Mouse (Mus musculus): Measurements from ENCODE around the gene Smyd1. TPM values are rescaled to one million over a fixed set of nuclear protein-coding genes. Genes with fewer than 3 reads are reported as not detected.

Smyd1 gene
- total and polyA plus RNA-seq, 3 experiments: 0.08 to 0.37 (median 0.08) TPM

DNA sequence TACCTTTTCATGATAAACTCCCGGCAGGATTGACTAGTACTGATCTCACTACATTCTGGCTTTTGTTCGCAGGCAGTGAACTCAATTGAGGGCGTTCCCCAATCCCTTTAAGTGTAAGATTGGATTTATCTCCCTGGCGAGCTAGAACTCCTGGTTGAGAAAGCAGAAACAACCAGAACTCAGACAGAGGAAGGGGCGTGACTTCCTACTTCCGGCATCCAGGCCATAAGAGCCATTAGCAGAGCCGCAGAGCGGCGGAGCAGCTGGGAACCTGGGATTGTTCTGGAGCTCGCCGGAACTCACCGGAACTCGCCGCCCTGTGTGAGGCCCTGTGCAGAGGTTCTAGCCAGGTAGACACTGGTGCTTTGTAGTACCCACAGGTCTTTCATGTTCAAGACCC, 28.5 kb downstream of the Smyd1 start:
- H3K27me3 ChIP-seq (replicated peaks): no peaks in the 10 kb centered on the region
- H3K4me2 ChIP-seq (ENCODE audit: insufficient read depth, low read depth, poor library complexity, severe bottlenecking): no peak overlapping the region
- no peaks in the 10 kb centered on the region for H3K36me3 ChIP-seq (replicated peaks in 1 of 2; ENCODE audit: control insufficient read depth in 1 of 2, insufficient read depth in 1 of 2, low read length in 1 of 2)
- no peaks in the 10 kb centered on the region for H3K79me2 ChIP-seq (replicated peaks; ENCODE audit: control insufficient read depth, extremely low read depth, insufficient read depth, poor library complexity, severe bottlenecking)
- no peak overlapping the region for H3K4me3 ChIP-seq (replicated peaks in 1 of 3; ENCODE audit: low read depth in 2 of 3, low read length in 2 of 3, poor library complexity in 1 of 3)
- no peak overlapping the region for H3K9ac ChIP-seq (ENCODE audit: insufficient read depth, low read depth)
- in situ Hi-C loops (cut with MboI; ENCODE audit: low pct_ligation_motif_present, low pct_unique_long_range_greater_than_20kb, low sequenced_read_pairs): loop anchor here (25.0 kb wide), 1 partner anchor 519 kb away; no protein-coding TSS in a partner anchor
- dilution Hi-C loops (cut with MboI; ENCODE audit: extremely low pct_ligation_motif_present, extremely low pct_unique_long_range_greater_than_20kb, low sequenced_read_pairs): no loop called here
- no peak for TF ChIP-seq MYC (IDR thresholded peaks at IDR 0.05; ENCODE audit: low read depth, low read length)
- no peak for TF ChIP-seq PAX5 (IDR thresholded peaks at IDR 0.05; ENCODE audit: low read length)
- no peak for TF ChIP-seq NRF1 (IDR thresholded peaks at IDR 0.05; ENCODE audit: low read depth, low read length)
- no peak for TF ChIP-seq TCF12 (IDR thresholded peaks at IDR 0.05; ENCODE audit: low read depth, low read length)
- no peak for TF ChIP-seq ETS1 (conservative IDR thresholded peaks at IDR 0.05; ENCODE audit: low read depth, low read length)
- H3K27ac ChIP-seq (ENCODE audit: insufficient read depth, low read depth): no peak overlapping the region
- no peaks in the 10 kb centered on the region; a peak in 1 of 4 replicates for H3K4me1 ChIP-seq (ENCODE audit: control insufficient read depth in 1 of 2, insufficient read depth in 2 of 2)
- no peaks in the 10 kb centered on the region for H3K9me3 ChIP-seq (replicated peaks; ENCODE audit: low read length)
- no peak for DNase-seq (ENCODE audit: extremely low read depth)

DNA sequence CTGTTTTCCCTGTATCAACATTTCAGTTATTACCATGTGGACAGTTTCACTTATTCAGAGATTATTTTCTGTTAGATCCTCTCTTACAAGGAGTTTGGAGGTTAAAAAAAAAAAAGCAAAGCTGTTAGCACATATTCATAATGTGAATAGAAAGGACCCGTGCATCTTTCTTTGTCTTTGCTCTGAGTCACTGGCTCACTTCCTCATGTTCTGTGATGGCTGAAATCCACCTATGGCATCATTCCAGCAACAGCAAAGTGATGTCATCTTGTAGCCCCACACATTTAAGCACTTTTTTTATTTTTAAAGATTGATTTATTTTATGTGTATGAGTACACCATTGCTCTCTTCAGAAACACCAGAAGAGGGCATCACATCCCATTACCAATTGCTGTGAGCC, 42.6 kb downstream of the Smyd1 start:
- TF ChIP-seq ZNF384 (IDR thresholded peaks at IDR 0.05; ENCODE audit: low read depth, low read length): peak; percentile 86
- peak; percentile 49 for TF ChIP-seq ETS1 (conservative IDR thresholded peaks at IDR 0.05; ENCODE audit: low read depth, low read length)
- no peak for TF ChIP-seq UBTF (IDR thresholded peaks at IDR 0.05; ENCODE audit: low read depth, low read length)
- peak; percentile 58; the same call in 1 of the 2 replicates for TF ChIP-seq JUND (conservative IDR thresholded peaks at IDR 0.05; ENCODE audit: low read depth, low read length)
- TF ChIP-seq EP300 (IDR thresholded peaks at IDR 0.05; ENCODE audit: low read length): peak; percentile 53; the same call in 1 of the 2 replicates
- TF ChIP-seq USF1 (IDR thresholded peaks at IDR 0.05; ENCODE audit: low read depth, low read length): no peak
- TF ChIP-seq BHLHE40 (IDR thresholded peaks at IDR 0.05; ENCODE audit: low read depth, low read length): peak; percentile 83
- TF ChIP-seq ELF1 (IDR thresholded peaks at IDR 0.05; ENCODE audit: low read depth, low read length): no peak
- TF ChIP-seq TBP (conservative IDR thresholded peaks at IDR 0.05; ENCODE audit: low read depth, low read length): no peak
- no peak overlapping the region for H3K4me3 ChIP-seq (replicated peaks in 1 of 3; ENCODE audit: low read depth in 2 of 3, low read length in 2 of 3, poor library complexity in 1 of 3)
- H3K4me2 ChIP-seq (ENCODE audit: insufficient read depth, low read depth, poor library complexity, severe bottlenecking): no peak overlapping the region
- H3K36me3 ChIP-seq (replicated peaks in 1 of 2; ENCODE audit: control insufficient read depth in 1 of 2, insufficient read depth in 1 of 2, low read length in 1 of 2): peaks cover 4 to 10% of the 10 kb centered on the region in 2 experiments
- DNase-seq (ENCODE audit: extremely low read depth): peak; percentile 56
- in situ Hi-C loops (cut with MboI; ENCODE audit: low pct_ligation_motif_present, low pct_unique_long_range_greater_than_20kb, low sequenced_read_pairs) (loop anchor here (25.0 kb wide), 1 partner anchor 533 kb away; no protein-coding TSS in a partner anchor), dilution Hi-C loops (cut with MboI; ENCODE audit: extremely low pct_ligation_motif_present, extremely low pct_unique_long_range_greater_than_20kb, low sequenced_read_pairs) (no loop called here)
- no peaks in the 10 kb centered on the region for H3K27me3 ChIP-seq (replicated peaks)
- no peak overlapping the region for H3K27ac ChIP-seq (ENCODE audit: insufficient read depth, low read depth)
- peaks cover 10 to 39% of the 10 kb centered on the region in 2 experiments for H3K4me1 ChIP-seq (ENCODE audit: control insufficient read depth in 1 of 2, insufficient read depth in 2 of 2)
- H3K79me2 ChIP-seq (replicated peaks; ENCODE audit: control insufficient read depth, extremely low read depth, insufficient read depth, poor library complexity, severe bottlenecking): no peaks in the 10 kb centered on the region
- no peak overlapping the region for H3K9ac ChIP-seq (ENCODE audit: insufficient read depth, low read depth)
- H3K9me3 ChIP-seq (replicated peaks; ENCODE audit: low read length): no peaks in the 10 kb centered on the region

DNA sequence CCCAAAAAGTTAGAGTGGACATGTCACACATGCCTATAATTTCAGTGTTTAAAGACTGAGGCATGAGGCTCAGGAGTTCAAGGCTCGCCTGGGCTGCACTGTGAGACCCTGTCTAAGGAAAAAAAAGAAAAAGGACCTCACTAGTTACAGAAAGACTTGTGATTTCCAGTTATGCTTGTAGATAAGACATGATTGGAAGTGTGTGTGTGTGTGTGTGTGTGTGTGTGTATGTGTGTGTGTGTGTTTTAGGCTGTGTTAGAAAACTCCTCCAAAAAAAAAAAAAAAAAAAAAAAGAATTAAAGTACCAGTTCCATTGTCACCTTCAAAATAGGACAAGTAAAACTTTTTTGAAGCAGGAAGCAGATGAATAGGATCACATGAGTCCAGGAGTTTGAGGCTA, 47.4 kb downstream of the Smyd1 start:
- TF ChIP-seq JUN (IDR thresholded peaks at IDR 0.05; ENCODE audit: insufficient read depth, low read depth, low read length) (no peak), USF1 (IDR thresholded peaks at IDR 0.05; ENCODE audit: low read depth, low read length) (no peak), ZNF384 (IDR thresholded peaks at IDR 0.05; ENCODE audit: low read depth, low read length) (0 out of 2 replicates have a peak, but pooled peaks have one; percentile 32)
- Histone ChIP-seq H3K9ac (ENCODE audit: insufficient read depth, low read depth) (no peak overlapping the region), H3K4me3 (replicated peaks in 1 of 3; ENCODE audit: low read depth in 2 of 3, low read length in 2 of 3, poor library complexity in 1 of 3) (no peak overlapping the region), H3K4me1 (ENCODE audit: control insufficient read depth in 1 of 2, insufficient read depth in 2 of 2) (peaks cover 6 to 33% of the 10 kb centered on the region in 2 experiments), H3K4me2 (ENCODE audit: insufficient read depth, low read depth, poor library complexity, severe bottlenecking) (no peak overlapping the region; the same call in 1 of the 2 replicates), H3K27me3 (replicated peaks) (no peaks in the 10 kb centered on the region), H3K27ac (ENCODE audit: insufficient read depth, low read depth) (no peak overlapping the region), H3K9me3 (replicated peaks; ENCODE audit: low read length) (no peaks in the 10 kb centered on the region), H3K79me2 (replicated peaks; ENCODE audit: control insufficient read depth, extremely low read depth, insufficient read depth, poor library complexity, severe bottlenecking) (peaks cover 13% of the 10 kb centered on the region), H3K36me3 (replicated peaks in 1 of 2; ENCODE audit: control insufficient read depth in 1 of 2, insufficient read depth in 1 of 2, low read length in 1 of 2) (peaks cover 0 to 3% of the 10 kb centered on the region in 2 experiments)
- no peak for DNase-seq (ENCODE audit: extremely low read depth)
- in situ Hi-C loops (cut with MboI; ENCODE audit: low pct_ligation_motif_present, low pct_unique_long_range_greater_than_20kb, low sequenced_read_pairs) (loop anchor here (25.0 kb wide), 1 partner anchor 538 kb away; no protein-coding TSS in a partner anchor), dilution Hi-C loops (cut with MboI; ENCODE audit: extremely low pct_ligation_motif_present, extremely low pct_unique_long_range_greater_than_20kb, low sequenced_read_pairs) (no loop called here)
